In genomic region chr4:155760613-155761355, GRCm38 (mm10) we compare ENCODE assay signal across 7 mouse cellular contexts. TPM values are rescaled to one million over a fixed set of nuclear protein-coding genes. Genes with fewer than 3 reads are reported as not detected.
DNase-seq lines count a peak whose midpoint lies in the region; ATAC-seq lines count a peak whose summit lies in the region.

Gene Atad3a, minus strand, starts transcription at chr4:155761093.

- peaks cover 11% of the 10 kb centered on the region for H3K36me3 ChIP-seq in embryonic facial prominence, embryonic 12.5 days
- peaks cover 7% of the 10 kb centered on the region for H3K36me3 ChIP-seq in limb, embryonic 11.5 days (ENCODE audit: control insufficient read depth, insufficient read depth, low read length)
- peaks cover 12% of the 10 kb centered on the region for H3K36me3 ChIP-seq in midbrain, embryonic 14.5 days (ENCODE audit: control insufficient read depth, insufficient read depth, low read length)

- peak; percentile 94 for ATAC-seq in embryonic facial prominence, embryonic 12.5 days (ENCODE audit: insufficient number of reproducible peaks, insufficient read depth, low FRiP score, low TSS enrichment)
- peak; percentile 96 for ATAC-seq in limb, embryonic 11.5 days (ENCODE audit: insufficient number of reproducible peaks, low FRiP score, low TSS enrichment, low read depth)
- peak; percentile 95 for ATAC-seq in midbrain, embryonic 14.5 days (ENCODE audit: low FRiP score, low TSS enrichment)

- DNase-seq in adrenal gland, postnatal 25 days = peak; percentile 96
- DNase-seq in heart, adult 11 months = peak; percentile 100
- peak; percentile 98 for DNase-seq in kidney, adult 18-20 months
- peak; percentile 97 for DNase-seq in limb, embryonic 11.5 days (ENCODE audit: low spot score)
- DNase-seq in midbrain, embryonic 14.5 days = peak; percentile 98
- DNase-seq in spleen, adult 18-20 months = peak; percentile 92 to 96

- peak within 1 kb of the TSS; percentile 84 for H3K9ac ChIP-seq in embryonic facial prominence, embryonic 12.5 days
- peak within 1 kb of the TSS; percentile 78 for H3K9ac ChIP-seq in limb, embryonic 11.5 days (ENCODE audit: low read length)
- H3K9ac ChIP-seq in midbrain, embryonic 14.5 days (replicated peaks; ENCODE audit: low read length) = peak within 1 kb of the TSS; percentile 69

- under 1% methylated on average over 68 of the region's 68 CpGs for WGBS in embryonic facial prominence, embryonic 12.5 days
- under 1% methylated on average over 68 of the region's 68 CpGs for WGBS in limb, embryonic 11.5 days
- WGBS in midbrain, embryonic 14.5 days = 1% methylated on average over 67 of the region's 68 CpGs

- peak within 1 kb of the TSS; percentile 91 for H3K4me2 ChIP-seq in embryonic facial prominence, embryonic 12.5 days (replicated peaks)
- H3K4me2 ChIP-seq in limb, embryonic 11.5 days (ENCODE audit: low read depth, severe bottlenecking) = peak within 1 kb of the TSS; percentile 85
- H3K4me2 ChIP-seq in midbrain, embryonic 14.5 days (ENCODE audit: low read length) = peak within 1 kb of the TSS; percentile 97

- no peaks in the 10 kb centered on the region for H3K27me3 ChIP-seq in embryonic facial prominence, embryonic 12.5 days
- H3K27me3 ChIP-seq in limb, embryonic 11.5 days (ENCODE audit: control insufficient read depth, insufficient read depth, low read length) = no peaks in the 10 kb centered on the region
- H3K27me3 ChIP-seq in midbrain, embryonic 14.5 days (ENCODE audit: control insufficient read depth, insufficient read depth, low read length) = no peaks in the 10 kb centered on the region

- peaks cover 19% of the 10 kb centered on the region for H3K4me1 ChIP-seq in embryonic facial prominence, embryonic 12.5 days
- H3K4me1 ChIP-seq in limb, embryonic 11.5 days (ENCODE audit: control insufficient read depth, insufficient read depth, low read length) = peaks cover 12% of the 10 kb centered on the region
- peaks cover 14% of the 10 kb centered on the region for H3K4me1 ChIP-seq in midbrain, embryonic 14.5 days (ENCODE audit: control insufficient read depth, insufficient read depth, low read length)

- peak within 1 kb of the TSS; percentile 97 for H3K4me3 ChIP-seq in embryonic facial prominence, embryonic 12.5 days
- peak within 1 kb of the TSS; percentile 89 for H3K4me3 ChIP-seq in limb, embryonic 11.5 days (ENCODE audit: low read depth, low read length)
- H3K4me3 ChIP-seq in midbrain, embryonic 14.5 days (replicated peaks; ENCODE audit: low read depth, low read length) = peak within 1 kb of the TSS; percentile 79

- peak within 1 kb of the TSS; percentile 46; the same call in 1 of the 2 replicates for H3K27ac ChIP-seq in embryonic facial prominence, embryonic 12.5 days
- H3K27ac ChIP-seq in limb, embryonic 11.5 days (replicated peaks; ENCODE audit: low read depth, low read length) = no peak within 1 kb of the TSS
- H3K27ac ChIP-seq in midbrain, embryonic 14.5 days (replicated peaks; ENCODE audit: low read depth, low read length) = 0 out of 2 replicates have a peak within 1 kb of the TSS, but pooled peaks have one; percentile 37

- no peaks in the 10 kb centered on the region for H3K9me3 ChIP-seq in embryonic facial prominence, embryonic 12.5 days
- no peaks in the 10 kb centered on the region for H3K9me3 ChIP-seq in limb, embryonic 11.5 days (ENCODE audit: control insufficient read depth, low read length)
- no peaks in the 10 kb centered on the region for H3K9me3 ChIP-seq in midbrain, embryonic 14.5 days (ENCODE audit: control insufficient read depth, low read length)

RNA-seq across cellular contexts. Expression of gene Atad3a, which starts in this region (rescaled TPM):
- 91.0 and 98.7 TPM in 2 replicates for total RNA-seq in adrenal gland, postnatal 25 days (2021)
- 103 and 106 TPM in 2 replicates for polyA plus RNA-seq in embryonic facial prominence, embryonic 12.5 days (2016; fragmentation: Nextera tagmentation; extraction: Ambion mirVana)
- 103 and 104 TPM in 2 replicates for polyA plus RNA-seq in limb, embryonic 11.5 days (2014; fragmentation: Nextera tagmentation; extraction: Ambion mirVana)
- polyA plus RNA-seq in midbrain, embryonic 14.5 days (2014; fragmentation: Nextera tagmentation; extraction: Ambion mirVana) = 77.4 and 79.8 TPM in 2 replicates
